ENCODE assay signal across 26 mouse cellular contexts in genomic region chr1:130946920-130947319, GRCm38 (mm10). TPM values are rescaled to one million over a fixed set of nuclear protein-coding genes. Genes with fewer than 3 reads are reported as not detected.
"Had no signal": no experiment of that assay in that cellular context is flagged by ENCODE, and none has a peak within 500 bp of the region (broad histone marks: within the 10 kb centered on the region; RNA-seq: fewer than 3 reads in every experiment).

No protein-coding gene starts in this region.

- H3K36me3 ChIP-seq: limb, embryonic 15.5 days; lung, embryonic 15.5 days; midbrain, embryonic 10.5 days; midbrain, embryonic 13.5 days; neural tube, embryonic 13.5 days; stomach, embryonic 15.5 days had no signal

- H3K9ac ChIP-seq: limb, embryonic 15.5 days; liver, embryonic 14.5 days; liver, postnatal 0 days; lung, embryonic 15.5 days; midbrain, embryonic 13.5 days; neural tube, embryonic 13.5 days; stomach, embryonic 15.5 days had no signal

- H3K27ac ChIP-seq: hindbrain, postnatal 0 days; layer of hippocampus, adult 2 months; limb, embryonic 15.5 days; liver, embryonic 14.5 days; lung, embryonic 15.5 days; midbrain, embryonic 10.5 days; midbrain, embryonic 13.5 days; neural tube, embryonic 13.5 days; stomach, embryonic 15.5 days had no signal

- H3K4me1 ChIP-seq: midbrain, embryonic 10.5 days; midbrain, embryonic 13.5 days; neural tube, embryonic 13.5 days; stomach, embryonic 15.5 days had no signal

- H3K4me2 ChIP-seq: limb, embryonic 15.5 days; liver, embryonic 11.5 days; lung, embryonic 15.5 days; midbrain, embryonic 13.5 days; neural tube, embryonic 13.5 days; stomach, embryonic 15.5 days had no signal

- ATAC-seq: hindbrain, postnatal 0 days; inflammation-experienced regulatory T-cells, adult 6 months; intestine, embryonic 16.5 days; liver, postnatal 0 days; midbrain, embryonic 13.5 days; midbrain, embryonic 16.5 days had no signal

- H3K4me3 ChIP-seq: layer of hippocampus, adult 2 months; limb, embryonic 15.5 days; lung, embryonic 15.5 days; megakaryocyte, embryonic 14.5 days; midbrain, embryonic 10.5 days; midbrain, embryonic 13.5 days; myocyte; neural tube, embryonic 13.5 days; stomach, embryonic 15.5 days had no signal

- H3K9me3 ChIP-seq: limb, embryonic 15.5 days; lung, embryonic 15.5 days; midbrain, embryonic 10.5 days; midbrain, embryonic 13.5 days; neural tube, embryonic 13.5 days; stomach, embryonic 15.5 days had no signal

- H3K27me3 ChIP-seq: limb, embryonic 15.5 days; lung, embryonic 15.5 days; midbrain, embryonic 13.5 days; neural tube, embryonic 13.5 days; stomach, embryonic 15.5 days had no signal

- DNase-seq: kidney, adult 18-20 months; layer of hippocampus, adult 9-11 months; liver, postnatal 0 days; lung, postnatal 36 days; retina, postnatal 1 day; right cerebral cortex, postnatal 25 days; spleen, adult 18-20 months; thymus, postnatal 25 days had no signal

RNA-seq across cellular contexts. Expression of gene Il19, which starts 7.0 kb away (rescaled TPM):
- polyA plus RNA-seq: intestine, embryonic 16.5 days; large intestine, adult 2 months; limb, embryonic 11.5 days; limb, embryonic 15.5 days; liver, embryonic 11.5 days; liver, embryonic 14.5 days; liver, postnatal 0 days; lung, embryonic 15.5 days; midbrain, embryonic 10.5 days; midbrain, embryonic 13.5 days; midbrain, embryonic 16.5 days; neural tube, embryonic 13.5 days; stomach, embryonic 15.5 days; thymus, postnatal 0 days had no signal

RNA-seq across cellular contexts. Expression of gene Il20, which starts 35.7 kb away (rescaled TPM):
- polyA plus RNA-seq: hindbrain, postnatal 0 days; inflammation-experienced regulatory T-cells, adult 6 months; intestine, embryonic 16.5 days; large intestine, adult 2 months; limb, embryonic 11.5 days; limb, embryonic 15.5 days; liver, embryonic 11.5 days; liver, embryonic 14.5 days; liver, postnatal 0 days; lung, embryonic 15.5 days; midbrain, embryonic 10.5 days; midbrain, embryonic 13.5 days; midbrain, embryonic 16.5 days; myocyte; neural tube, embryonic 13.5 days; stomach, embryonic 15.5 days; thymus, postnatal 0 days had no signal

RNA-seq across cellular contexts. Expression of gene Il24, which starts 59.7 kb away (rescaled TPM):
- polyA plus RNA-seq: hindbrain, postnatal 0 days; inflammation-experienced regulatory T-cells, adult 6 months; intestine, embryonic 16.5 days; large intestine, adult 2 months; limb, embryonic 11.5 days; limb, embryonic 15.5 days; liver, embryonic 11.5 days; liver, embryonic 14.5 days; liver, postnatal 0 days; lung, embryonic 15.5 days; midbrain, embryonic 10.5 days; midbrain, embryonic 13.5 days; midbrain, embryonic 16.5 days; myocyte; neural tube, embryonic 13.5 days; stomach, embryonic 15.5 days had no signal
